Mouse (Mus musculus): Measurements from ENCODE around the gene Ak4. TPM values are rescaled to one million over a fixed set of nuclear protein-coding genes. Genes with fewer than 3 reads are reported as not detected.

The Ak4 gene
- total RNA-seq, 2 experiments from 2014 or later, result 10.1 to 14.5 TPM

GRCm38 (mm10) chr4:101508431-101508830 lies 89.4 kb downstream of the Ak4 start:
- no peak for DNase-seq
- intact Hi-C loops (cut with DNase I), result no loop called here

DNA sequence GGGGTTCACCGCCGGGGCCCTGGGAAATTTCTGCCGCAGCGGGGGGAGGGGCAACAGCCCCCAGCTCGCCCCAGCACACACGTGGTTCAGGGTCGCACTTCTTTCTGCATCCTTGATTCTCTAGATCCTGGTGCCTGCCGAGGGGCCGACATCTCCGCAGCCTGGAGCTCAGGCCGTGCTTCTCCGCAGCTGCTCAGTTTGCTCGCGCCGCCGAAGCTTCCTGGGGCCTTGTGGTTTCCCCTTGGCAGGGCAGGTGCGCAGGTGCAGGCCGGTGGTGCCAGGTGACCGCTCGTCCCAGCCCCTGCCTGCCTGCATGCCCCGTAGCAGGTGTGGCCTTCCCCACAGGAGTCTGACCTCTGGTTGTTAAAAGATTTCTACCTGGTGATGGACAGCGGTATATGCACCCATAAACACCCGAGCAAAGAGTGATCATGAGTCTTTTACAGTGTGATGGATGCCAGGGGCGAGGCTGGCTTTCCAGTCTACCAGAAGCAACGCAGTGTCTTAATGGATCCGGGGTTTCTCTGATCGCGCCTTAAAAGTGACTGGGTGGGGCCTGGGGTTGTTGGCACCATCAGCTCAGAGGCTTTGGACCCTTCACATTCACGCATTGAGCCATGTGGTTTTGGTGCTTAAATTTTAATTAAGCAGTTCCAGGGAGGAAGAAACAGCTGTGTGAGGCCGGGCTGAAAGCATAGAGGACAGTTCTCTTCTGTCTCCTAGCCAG lies 89.9 kb downstream of the Ak4 start:
- DNase-seq, result peak; percentile 11 to 13
- intact Hi-C loops (cut with DNase I), result no loop called here

DNA sequence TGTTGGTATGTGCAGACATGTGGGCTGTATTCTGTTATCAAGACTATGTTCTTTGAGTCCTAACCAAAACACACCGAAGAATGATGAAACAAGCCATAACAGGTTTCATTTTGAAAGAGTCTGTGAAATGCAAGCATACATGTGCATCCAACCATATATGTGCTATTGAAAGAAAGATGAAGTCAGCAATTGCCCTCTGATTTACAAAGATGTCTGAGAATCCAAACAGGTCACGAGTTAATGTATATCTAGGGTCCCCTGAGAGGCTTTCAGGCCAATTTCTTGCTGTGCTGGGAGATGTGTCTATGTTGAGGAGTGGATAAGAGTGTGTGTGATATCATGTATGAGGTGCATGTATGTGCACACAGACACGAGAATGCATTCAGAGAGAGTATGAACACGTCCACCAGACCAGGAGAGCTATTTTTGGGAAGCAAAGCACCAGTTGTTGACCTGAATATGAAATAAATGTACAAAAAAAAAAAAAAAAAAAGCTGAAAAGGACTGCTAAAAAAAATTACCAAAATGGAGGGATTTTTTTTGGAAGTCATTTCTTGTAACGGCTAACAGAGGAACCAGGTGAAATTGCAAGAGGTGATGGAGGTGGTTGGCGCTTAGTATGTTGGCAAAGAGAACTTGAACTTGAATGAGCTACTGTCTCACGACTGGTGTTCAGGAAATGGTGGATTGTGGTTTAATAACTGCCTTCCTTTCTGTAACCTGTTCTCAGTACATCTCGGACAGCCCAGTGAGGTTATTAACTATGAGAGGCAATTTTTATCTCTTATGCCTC lies 91.2 kb downstream of the Ak4 start:
- intact Hi-C loops (cut with DNase I), result no loop called here
- DNase-seq, result no peak

GRCm38 (mm10) chr4:101510904-101511210 lies 91.8 kb downstream of the Ak4 start:
- no peak for DNase-seq
- intact Hi-C loops (cut with DNase I), result no loop called here

DNA sequence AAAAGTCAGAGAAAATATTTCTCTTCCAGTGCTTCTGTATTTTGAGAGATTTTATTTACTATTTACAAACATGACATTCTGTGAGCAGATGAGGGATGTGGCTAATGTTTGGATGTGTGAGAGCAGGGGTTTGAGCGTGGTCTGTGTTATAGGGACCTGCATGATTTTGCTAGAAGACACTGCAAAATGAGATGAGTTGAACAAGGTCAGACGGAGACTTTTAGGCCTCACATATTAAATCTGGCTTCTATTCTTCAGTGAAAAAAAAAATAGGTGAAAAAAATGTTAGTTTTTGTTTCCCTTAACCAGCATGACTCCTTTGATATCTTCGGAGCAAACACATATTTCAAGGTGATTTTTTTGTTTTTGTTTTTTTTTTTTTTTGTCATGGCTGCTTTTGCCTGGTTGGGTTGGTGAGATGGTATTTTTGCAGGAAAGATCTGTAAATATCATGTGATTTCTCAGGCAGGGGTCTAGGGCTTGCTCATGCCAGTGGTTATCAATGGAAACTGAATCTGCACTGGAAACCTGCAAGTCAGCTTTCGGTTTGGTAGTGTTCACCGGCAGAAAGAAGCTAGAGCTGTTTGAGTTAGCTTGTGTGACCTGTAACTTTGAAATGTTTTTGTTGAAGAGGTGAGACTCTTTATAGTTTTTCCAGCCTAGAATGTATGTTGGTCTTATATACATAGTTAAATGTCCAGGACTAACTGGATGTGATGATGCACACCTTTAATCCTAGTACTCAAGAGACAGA lies 92.9 kb downstream of the Ak4 start:
- intact Hi-C loops (cut with DNase I), result no loop called here
- DNase-seq, result no peak

GRCm38 (mm10) chr4:101513251-101513650 lies 94.2 kb downstream of the Ak4 start:
- no peak for DNase-seq
- intact Hi-C loops (cut with DNase I), result no loop called here

DNA sequence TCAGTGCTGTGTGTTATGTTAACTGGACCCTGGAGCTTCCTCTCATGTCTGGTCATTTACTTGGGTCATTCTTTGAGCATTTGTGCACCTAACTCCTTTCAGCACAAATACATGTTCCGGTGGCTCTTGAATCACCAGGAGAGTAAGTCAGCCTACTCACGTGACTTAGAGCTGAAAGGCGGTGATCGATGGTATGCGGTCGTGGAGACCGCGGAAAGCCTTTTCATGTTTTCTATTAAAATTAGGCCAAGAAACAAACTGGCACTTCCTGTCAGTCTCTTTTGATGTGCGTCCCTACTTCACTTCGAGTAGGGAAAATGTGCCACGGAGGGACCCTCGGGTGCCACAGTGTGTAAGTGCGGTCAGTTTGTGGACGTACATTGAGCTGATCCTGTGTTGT lies 96.8 kb downstream of the Ak4 start:
- no peak for DNase-seq

More for the DNA sequence above, 96.8 kb downstream of the Ak4 start:
- intact Hi-C loops (cut with DNase I), result no loop called here

Other genes starting within 250 kb of the Ak4 start
- 10 to 100 TPM; 89.5 to 93.0 TPM for gene Jak1, start 154.0 kb upstream of the Ak4 start, total RNA-seq (2021)
- under 1 TPM; 0.50 to 0.55 TPM for gene Dnajc6, start 77.4 kb downstream of the Ak4 start, total RNA-seq (2021)
- 10 to 100 TPM; 48.3 to 53.3 TPM for gene Leprot, start 228.4 kb downstream of the Ak4 start, total RNA-seq (2021)

All from heart, postnatal 10 days (tissue).